Mouse (Mus musculus): Measurements from ENCODE around the gene Msmo1. TPM values are rescaled to one million over a fixed set of nuclear protein-coding genes. Genes with fewer than 3 reads are reported as not detected.

The Msmo1 gene
- total and polyA plus RNA-seq, 2 experiments from 2014 or later, result 97.8 to 113 TPM

DNA sequence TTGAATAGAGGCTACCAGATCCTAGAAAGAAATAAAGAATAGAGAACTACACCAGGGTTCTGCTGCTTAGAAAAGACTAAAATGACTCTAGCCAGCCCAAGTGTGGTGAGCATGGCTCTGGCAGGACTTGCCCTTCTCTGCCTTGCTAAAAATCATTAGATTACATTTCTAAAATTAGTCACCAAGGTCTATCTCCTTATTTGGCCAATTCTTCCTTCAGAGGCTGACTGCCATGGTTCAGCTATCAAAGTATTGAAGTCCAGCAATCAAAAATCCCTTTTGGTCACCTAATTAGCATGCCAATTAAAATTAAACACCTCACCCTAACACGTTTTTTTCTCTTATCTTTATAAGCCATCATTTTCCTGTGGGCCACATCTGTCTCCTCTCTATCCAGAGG is 22.0 kb downstream of the Msmo1 start:
- no peak for TF ChIP-seq CTCF (IDR thresholded peaks at IDR 0.05)
- Histone ChIP-seq H3K4me2 (ENCODE audit: low read depth, low read length, poor library complexity, severe bottlenecking) (no peak overlapping the region), H3K9ac (replicated peaks; ENCODE audit: low read length, poor library complexity, severe bottlenecking) (no peak overlapping the region), H3K27me3 (ENCODE audit: insufficient read depth, low read length) (no peaks in the 10 kb centered on the region), H3K9me3 (ENCODE audit: low read length) (no peaks in the 10 kb centered on the region), H3K27ac (ENCODE audit: low read depth, low read length) (no peak overlapping the region), H3K4me3 (ENCODE audit: low read depth, low read length) (no peak overlapping the region), H3K36me3 (ENCODE audit: insufficient read depth, low read length) (peaks cover 2% of the 10 kb centered on the region; the same call in 1 of the 2 replicates), H3K4me1 (ENCODE audit: insufficient read depth, low read length) (no peaks in the 10 kb centered on the region)
- DNase-seq (ENCODE audit: low spot score), result no peak
- ATAC-seq (ENCODE audit: low FRiP score), result no peak
- 38% methylated on average over 1 of the region's 1 CpGs for WGBS

DNA sequence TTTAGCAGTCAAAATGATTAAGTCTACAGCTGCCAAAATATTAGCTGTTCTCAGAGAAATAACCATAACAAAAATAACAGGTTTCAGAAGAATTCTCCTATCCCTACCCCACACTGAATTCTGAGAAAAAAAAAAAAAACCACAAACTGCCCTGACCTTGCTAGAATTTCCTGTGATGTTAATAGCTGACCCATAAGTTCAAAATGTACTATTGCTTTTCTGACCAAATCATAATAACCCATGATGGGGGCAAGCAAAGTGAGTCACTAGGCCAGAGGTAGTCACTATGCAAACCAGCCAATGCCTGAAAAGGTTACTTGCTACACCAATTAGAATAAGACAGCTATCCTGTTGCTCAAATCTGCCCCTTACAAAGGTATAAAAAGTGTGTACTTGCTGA is 26.1 kb downstream of the Msmo1 start:
- Histone ChIP-seq H3K4me3 (ENCODE audit: low read depth, low read length) (no peak overlapping the region), H3K27ac (ENCODE audit: low read depth, low read length) (no peak overlapping the region), H3K9me3 (ENCODE audit: low read length) (no peaks in the 10 kb centered on the region), H3K36me3 (ENCODE audit: insufficient read depth, low read length) (no peaks in the 10 kb centered on the region), H3K4me2 (ENCODE audit: low read depth, low read length, poor library complexity, severe bottlenecking) (no peak overlapping the region), H3K4me1 (ENCODE audit: insufficient read depth, low read length) (no peaks in the 10 kb centered on the region), H3K27me3 (ENCODE audit: insufficient read depth, low read length) (no peaks in the 10 kb centered on the region), H3K9ac (replicated peaks; ENCODE audit: low read length, poor library complexity, severe bottlenecking) (no peak overlapping the region)
- ATAC-seq (ENCODE audit: low FRiP score) (no peak), DNase-seq (ENCODE audit: low spot score) (no peak)
- TF ChIP-seq CTCF (IDR thresholded peaks at IDR 0.05), result no peak

DNA sequence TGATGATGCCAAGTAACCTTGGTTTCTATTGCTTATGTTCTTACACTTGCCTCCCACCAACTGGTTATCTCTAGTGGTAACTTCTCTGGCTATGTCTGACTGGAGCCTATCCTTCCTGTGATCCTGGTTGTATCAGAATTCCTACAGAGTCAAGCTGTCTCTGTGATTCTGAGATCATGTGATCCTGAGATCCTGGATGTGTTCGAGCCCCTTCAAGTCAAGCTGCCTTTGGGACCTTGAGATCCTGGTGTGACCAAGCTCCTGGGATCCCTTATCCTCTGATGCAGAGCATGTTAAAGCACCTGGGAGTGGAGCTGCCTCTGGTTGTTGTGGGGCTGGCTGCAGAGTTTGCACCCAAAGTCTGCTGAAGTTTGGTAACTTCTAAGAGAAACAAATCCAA is 30.4 kb downstream of the Msmo1 start:
- Histone ChIP-seq H3K4me3 (ENCODE audit: low read depth, low read length) (no peak overlapping the region), H3K27me3 (ENCODE audit: insufficient read depth, low read length) (no peaks in the 10 kb centered on the region), H3K9me3 (ENCODE audit: low read length) (no peaks in the 10 kb centered on the region), H3K9ac (replicated peaks; ENCODE audit: low read length, poor library complexity, severe bottlenecking) (no peak overlapping the region), H3K4me1 (ENCODE audit: insufficient read depth, low read length) (no peaks in the 10 kb centered on the region), H3K4me2 (ENCODE audit: low read depth, low read length, poor library complexity, severe bottlenecking) (no peak overlapping the region), H3K27ac (ENCODE audit: low read depth, low read length) (no peak overlapping the region), H3K36me3 (ENCODE audit: insufficient read depth, low read length) (no peaks in the 10 kb centered on the region)
- DNase-seq (ENCODE audit: low spot score), result no peak
- ATAC-seq (ENCODE audit: low FRiP score), result no peak
- WGBS, result 93% methylated on average over 1 of the region's 1 CpGs
- TF ChIP-seq CTCF (IDR thresholded peaks at IDR 0.05), result no peak

DNA sequence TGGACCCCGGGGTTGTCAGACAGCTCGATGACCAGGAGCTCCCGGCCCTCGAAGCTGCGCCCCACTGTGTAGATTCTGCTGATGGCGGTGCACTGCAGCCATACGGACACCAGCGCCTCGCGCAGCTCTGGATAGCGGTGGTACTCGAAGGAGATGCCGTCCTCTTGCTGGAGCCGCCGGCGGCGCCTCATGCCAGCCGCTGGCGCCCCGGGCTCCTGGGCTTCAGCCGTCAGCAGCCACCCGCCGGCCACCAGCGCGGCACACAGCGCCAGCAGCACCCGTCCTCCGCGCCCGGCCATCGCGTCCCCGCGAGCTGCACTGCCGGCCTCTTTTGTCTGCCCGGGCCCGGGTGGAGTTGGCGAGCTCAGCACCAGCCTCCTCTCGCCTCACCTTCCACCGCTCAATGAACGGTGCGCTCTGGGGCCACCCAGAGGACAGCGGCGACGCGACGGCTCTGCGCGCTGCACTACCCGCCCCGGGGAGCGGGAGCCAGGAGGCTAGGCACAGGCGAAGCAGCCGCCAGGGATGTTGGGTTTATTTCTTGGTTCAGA is 40.9 kb downstream of the Msmo1 start, which contains the start of gene Cpe:
Gene Cpe, minus strand, starts transcription at position 404 of the 551 bp plus-strand sequence.
- WGBS, result 1% methylated on average over 50 of the region's 54 CpGs
- Histone ChIP-seq H3K27ac (ENCODE audit: low read depth, low read length) (peak within 1 kb of the TSS; percentile 100), H3K27me3 (ENCODE audit: insufficient read depth, low read length) (no peaks in the 10 kb centered on the region), H3K36me3 (ENCODE audit: insufficient read depth, low read length) (no peaks in the 10 kb centered on the region), H3K9me3 (ENCODE audit: low read length) (no peaks in the 10 kb centered on the region), H3K4me3 (ENCODE audit: low read depth, low read length) (peak within 1 kb of the TSS; percentile 81), H3K9ac (replicated peaks; ENCODE audit: low read length, poor library complexity, severe bottlenecking) (peak within 1 kb of the TSS; percentile 96), H3K4me2 (ENCODE audit: low read depth, low read length, poor library complexity, severe bottlenecking) (peak within 1 kb of the TSS; percentile 60), H3K4me1 (ENCODE audit: insufficient read depth, low read length) (0 out of 2 replicates have a peak, but pooled peaks cover 9% of the 10 kb centered on the region)
- TF ChIP-seq CTCF (IDR thresholded peaks at IDR 0.05), result peak; percentile 83
- ATAC-seq (ENCODE audit: low FRiP score) (peak; percentile 96), DNase-seq (ENCODE audit: low spot score) (peak; percentile 91)

GRCm38 (mm10) chr8:64691591-64692401 is 41.8 kb downstream of the Msmo1 start:
- Histone ChIP-seq H3K4me3 (ENCODE audit: low read depth, low read length) (peak overlapping the region; percentile 81), H3K9me3 (ENCODE audit: low read length) (no peaks in the 10 kb centered on the region), H3K4me2 (ENCODE audit: low read depth, low read length, poor library complexity, severe bottlenecking) (peak overlapping the region; percentile 60), H3K27me3 (ENCODE audit: insufficient read depth, low read length) (no peaks in the 10 kb centered on the region), H3K4me1 (ENCODE audit: insufficient read depth, low read length) (0 out of 2 replicates have a peak, but pooled peaks cover 9% of the 10 kb centered on the region), H3K9ac (replicated peaks; ENCODE audit: low read length, poor library complexity, severe bottlenecking) (peak overlapping the region; percentile 96), H3K36me3 (ENCODE audit: insufficient read depth, low read length) (no peaks in the 10 kb centered on the region), H3K27ac (ENCODE audit: low read depth, low read length) (peak overlapping the region; percentile 100)
- ATAC-seq (ENCODE audit: low FRiP score) (peak; percentile 20; the same call in 1 of the 2 replicates), DNase-seq (ENCODE audit: low spot score) (peak; percentile 46)
- no peak for TF ChIP-seq CTCF (IDR thresholded peaks at IDR 0.05)
- 2% methylated on average over 16 of the region's 16 CpGs for WGBS

GRCm38 (mm10) chr8:64690845-64691244 is 42.7 kb downstream of the Msmo1 start:
- WGBS, result 26% methylated on average over 6 of the region's 6 CpGs
- H3K4me3 ChIP-seq (ENCODE audit: low read depth, low read length), result peak overlapping the region; percentile 81
- no peaks in the 10 kb centered on the region for H3K27me3 ChIP-seq (ENCODE audit: insufficient read depth, low read length)
- TF ChIP-seq CTCF (IDR thresholded peaks at IDR 0.05), result no peak
- DNase-seq (ENCODE audit: low spot score), result peak; percentile 35
- peak overlapping the region; percentile 96 for H3K9ac ChIP-seq (replicated peaks; ENCODE audit: low read length, poor library complexity, severe bottlenecking)
- H3K36me3 ChIP-seq (ENCODE audit: insufficient read depth, low read length), result no peaks in the 10 kb centered on the region
- H3K9me3 ChIP-seq (ENCODE audit: low read length), result no peaks in the 10 kb centered on the region
- H3K27ac ChIP-seq (ENCODE audit: low read depth, low read length), result no peak overlapping the region; the same call in 1 of the 2 replicates
- no peak for ATAC-seq (ENCODE audit: low FRiP score)
- peak overlapping the region; percentile 60 for H3K4me2 ChIP-seq (ENCODE audit: low read depth, low read length, poor library complexity, severe bottlenecking)
- 0 out of 2 replicates have a peak, but pooled peaks cover 9% of the 10 kb centered on the region for H3K4me1 ChIP-seq (ENCODE audit: insufficient read depth, low read length)
